Mouse (Mus musculus): ENCODE results near the gene Pigu.
A peak's percentile ranks its signal among the peaks of the same experiment; 100 is the strongest.

The Pigu gene

GRCm38 (mm10) chr2:155287456-155288250 is 69.6 kb downstream of the Pigu start:
- no peak for DNase-seq (ENCODE audit: low spot score)

DNA sequence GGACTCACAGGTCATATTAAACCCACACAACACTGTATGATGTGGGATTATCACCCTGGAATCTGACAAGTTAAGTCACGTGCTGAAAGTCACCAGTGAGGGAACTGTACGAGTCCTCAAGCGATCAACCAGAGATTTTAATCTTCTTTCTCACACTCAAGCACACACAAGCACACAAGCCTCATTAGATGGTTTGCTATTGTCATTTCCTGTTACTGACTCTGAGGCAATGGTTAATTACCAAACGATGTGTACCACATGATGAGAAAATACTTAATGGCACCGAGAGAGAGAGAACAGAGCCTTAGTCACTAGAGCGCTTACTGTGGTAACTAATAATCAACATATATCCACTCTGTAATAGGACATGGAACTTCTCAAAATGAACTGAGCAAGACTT is 71.5 kb downstream of the Pigu start:
- DNase-seq (ENCODE audit: low spot score), result no peak

- DNase-seq (ENCODE audit: low spot score), result no peak
Measured at GRCm38 (mm10) chr2:155284647-155285046, 72.6 kb downstream of the Pigu start.

GRCm38 (mm10) chr2:155283793-155284192 is 73.4 kb downstream of the Pigu start:
- DNase-seq (ENCODE audit: low spot score), result peak; percentile 74

GRCm38 (mm10) chr2:155280116-155280515 is 77.1 kb downstream of the Pigu start:
- no peak for DNase-seq (ENCODE audit: low spot score)

DNA sequence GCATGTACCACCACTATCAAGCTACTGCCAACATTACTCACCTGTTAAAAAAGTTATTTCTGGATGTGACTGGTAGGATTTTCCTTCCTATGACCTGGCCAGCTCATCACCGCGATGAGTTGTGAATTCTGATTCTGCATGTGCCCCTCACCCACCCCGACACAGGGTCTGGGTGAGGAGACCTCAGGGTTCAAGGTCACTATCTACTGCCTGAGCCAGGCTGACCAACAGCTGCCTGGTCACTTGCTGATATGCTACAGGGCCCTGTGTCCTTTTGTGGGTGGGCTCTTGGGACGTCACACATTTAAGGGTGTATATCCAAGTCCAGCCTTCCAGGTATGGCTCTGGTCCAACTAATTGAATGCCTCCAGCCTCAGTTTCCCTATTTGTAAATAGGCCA is 78.1 kb downstream of the Pigu start:
- DNase-seq (ENCODE audit: low spot score), result no peak

DNA sequence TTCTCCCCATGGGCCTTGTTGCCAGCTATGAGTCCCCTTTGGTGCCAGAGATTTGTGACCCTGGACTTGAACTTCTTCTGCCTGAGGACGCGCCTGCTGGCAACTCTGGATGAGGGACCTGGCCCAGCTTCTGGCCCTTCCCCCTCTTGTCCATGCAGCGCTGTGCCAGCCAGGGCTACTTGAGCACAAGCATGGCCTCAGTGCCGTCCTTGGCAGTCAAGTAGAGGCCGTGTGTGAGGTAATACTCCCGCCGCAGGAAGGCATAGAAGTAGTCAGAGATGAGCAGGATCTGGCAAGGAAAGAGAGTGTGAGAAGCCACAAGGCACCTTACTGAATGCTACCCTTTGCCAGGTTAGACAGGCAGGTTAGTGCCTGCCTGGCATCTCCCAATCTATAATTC is 78.9 kb downstream of the Pigu start:
- peak; percentile 71 for DNase-seq (ENCODE audit: low spot score)

DNA sequence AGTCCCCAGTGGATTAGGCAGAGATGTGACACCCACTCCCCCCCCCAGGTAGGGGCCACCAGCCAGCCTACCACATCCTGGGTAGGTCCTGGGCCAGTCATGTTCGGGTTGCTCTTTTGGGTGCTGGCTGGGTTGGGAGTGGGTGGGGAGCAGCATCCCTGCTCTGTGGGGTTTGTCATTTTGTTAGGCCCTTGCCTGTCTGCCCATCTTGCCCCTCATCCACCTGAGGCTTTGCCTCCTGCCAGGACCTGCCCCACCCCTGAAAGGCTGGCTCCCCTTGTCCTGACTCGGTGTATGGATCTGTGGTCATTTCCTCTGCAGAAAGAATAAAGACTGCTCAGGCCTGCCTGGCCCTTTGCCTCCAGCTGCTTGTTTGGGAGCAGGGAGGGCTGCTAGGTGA is 79.5 kb downstream of the Pigu start:
- no peak for DNase-seq (ENCODE audit: low spot score)

DNA sequence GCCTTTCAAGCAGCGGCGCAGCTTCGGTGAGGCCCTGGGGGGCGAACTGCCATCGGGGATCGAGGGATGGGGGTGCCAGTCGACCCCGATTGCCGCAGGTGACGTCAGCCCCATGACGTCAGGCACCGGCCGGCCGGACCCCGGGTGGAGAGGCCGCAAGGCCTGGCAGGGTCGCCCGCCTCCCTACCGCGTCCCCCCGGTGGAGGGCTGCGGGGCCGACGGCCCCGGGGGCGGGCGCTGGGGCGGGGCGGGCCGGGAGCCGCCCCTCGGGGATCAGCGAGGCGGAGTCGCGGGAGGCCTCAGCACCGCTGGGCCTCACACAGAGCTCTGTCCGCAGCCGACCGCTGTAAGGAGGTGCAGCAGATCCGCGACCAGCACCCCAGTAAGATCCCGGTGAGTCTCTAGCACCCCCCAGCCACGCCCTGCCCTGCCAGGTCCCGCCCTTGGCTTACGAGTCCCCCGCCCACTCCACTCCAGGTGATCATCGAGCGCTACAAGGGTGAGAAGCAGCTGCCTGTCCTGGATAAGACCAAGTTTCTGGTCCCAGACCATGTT is 80.5 kb downstream of the Pigu start:
- DNase-seq (ENCODE audit: low spot score), result peak; percentile 57

DNA sequence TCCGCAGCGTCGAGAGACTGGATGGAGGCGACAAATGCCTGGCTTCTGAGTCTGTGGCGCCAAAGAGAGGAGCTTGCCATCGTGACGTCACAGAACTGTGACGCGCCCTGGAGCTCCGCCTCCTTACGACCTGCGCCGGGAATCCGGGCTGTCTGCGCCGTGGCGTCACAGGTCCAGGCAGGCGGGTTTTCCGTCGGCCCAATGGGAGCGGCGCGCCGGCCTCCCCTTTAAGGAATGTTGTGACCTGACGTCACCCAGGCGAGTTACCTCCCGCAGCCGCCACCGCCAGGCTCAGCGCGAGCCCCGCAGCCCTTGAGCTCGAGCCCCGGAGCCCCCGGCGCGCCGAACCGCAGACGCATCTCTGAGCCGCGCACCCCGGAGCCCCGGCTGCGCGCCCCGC is 81.0 kb downstream of the Pigu start, which contains the start of gene Map1lc3a:
Gene Map1lc3a, plus strand, starts transcription at position 103 of the 400 bp plus-strand sequence.
- DNase-seq (ENCODE audit: low spot score), result peak; percentile 94

DNA sequence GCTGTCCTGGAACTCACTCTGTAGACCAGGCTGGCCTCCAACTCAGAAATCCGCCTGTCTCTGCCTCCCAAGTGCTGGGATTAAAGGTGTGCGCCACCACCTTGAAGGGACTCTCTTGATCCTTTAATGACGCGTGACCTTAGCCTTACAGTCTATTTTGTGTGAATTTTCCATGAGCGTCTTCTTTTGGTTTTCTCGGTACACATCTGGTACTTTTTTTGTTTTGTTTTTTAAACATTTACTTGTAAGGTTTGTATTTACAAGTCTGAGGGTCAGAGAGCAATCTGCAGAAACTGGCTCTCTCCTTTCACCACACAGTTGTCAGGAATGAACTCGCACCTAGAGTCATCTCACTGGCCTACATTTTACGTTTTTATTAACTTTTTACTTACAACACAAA is 83.6 kb downstream of the Pigu start:
- DNase-seq (ENCODE audit: low spot score), result no peak

- no peak for DNase-seq (ENCODE audit: low spot score)
Measured at GRCm38 (mm10) chr2:155272396-155273170, 84.6 kb downstream of the Pigu start.

DNA sequence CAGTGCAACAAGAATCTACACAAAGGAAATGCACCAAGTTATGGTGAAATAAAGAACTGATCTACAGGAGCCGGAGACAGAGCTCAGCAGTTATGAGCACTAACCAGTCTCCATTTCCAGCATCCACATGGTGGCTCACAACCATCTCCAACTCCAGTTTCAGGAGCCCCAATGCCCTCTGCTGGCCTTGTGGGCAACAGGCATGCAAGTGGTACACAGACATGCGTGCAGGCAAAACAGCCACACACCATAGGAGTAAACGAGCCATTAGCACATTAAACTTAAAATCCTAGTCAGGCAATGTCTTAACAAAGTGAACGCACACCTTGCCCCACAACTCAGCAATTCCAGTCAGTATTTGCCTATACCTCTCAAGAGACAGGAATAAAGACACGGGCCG is 85.3 kb downstream of the Pigu start:
- DNase-seq (ENCODE audit: low spot score), result no peak

- DNase-seq (ENCODE audit: low spot score), result no peak
Measured at GRCm38 (mm10) chr2:155266896-155267295, 90.3 kb downstream of the Pigu start.

- no peak for DNase-seq (ENCODE audit: low spot score)
Measured at GRCm38 (mm10) chr2:155265526-155265925, 91.7 kb downstream of the Pigu start.

GRCm38 (mm10) chr2:155249588-155249987 is 107.6 kb downstream of the Pigu start:
- DNase-seq (ENCODE audit: low spot score), result no peak

DNA sequence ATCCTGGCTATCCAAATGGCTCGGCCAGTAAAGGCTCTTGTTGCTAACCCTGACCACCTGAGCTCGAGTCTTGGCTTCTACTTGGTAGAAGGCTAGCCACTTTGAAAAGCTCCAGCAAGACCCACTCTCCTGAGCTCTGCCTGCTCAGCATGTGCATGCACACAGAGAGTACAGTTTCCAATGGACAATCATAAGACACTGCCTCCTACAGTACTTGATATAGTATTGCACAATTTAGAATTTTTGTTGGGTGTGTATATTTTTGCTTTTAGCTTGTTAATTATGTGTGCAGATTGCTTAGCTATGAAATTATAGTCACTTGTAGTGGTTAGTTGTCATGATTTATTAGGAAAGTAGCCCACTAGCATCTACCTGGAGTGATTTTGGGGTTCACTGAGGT is 108.5 kb downstream of the Pigu start:
- DNase-seq (ENCODE audit: low spot score), result no peak

DNA sequence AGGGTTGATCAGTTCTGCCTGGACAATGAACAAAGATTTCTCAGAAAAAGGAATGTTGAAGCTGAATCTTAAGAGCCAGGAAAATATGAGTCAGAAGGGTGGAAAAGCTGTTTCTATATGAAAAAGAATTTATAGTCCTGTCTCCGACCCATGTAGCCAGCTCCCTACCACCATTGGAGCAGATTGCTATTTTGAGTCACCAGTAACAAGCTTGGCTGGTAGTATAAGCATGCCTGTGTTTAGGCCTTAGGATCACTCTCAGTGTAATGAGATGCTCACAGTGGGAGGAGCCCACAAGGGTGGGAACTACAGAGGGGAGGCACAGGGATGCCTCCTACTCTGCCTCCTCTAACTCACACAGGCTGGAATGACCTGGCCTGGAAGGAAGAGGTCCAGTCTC is 109.0 kb downstream of the Pigu start:
- no peak for DNase-seq (ENCODE audit: low spot score)

GRCm38 (mm10) chr2:155246231-155246630 is 111.0 kb downstream of the Pigu start:
- DNase-seq (ENCODE audit: low spot score), result no peak

- peak; percentile 79 for DNase-seq (ENCODE audit: low spot score)
Measured at GRCm38 (mm10) chr2:155242296-155242855, 114.9 kb downstream of the Pigu start.

GRCm38 (mm10) chr2:155240915-155241314 is 116.3 kb downstream of the Pigu start:
- peak; percentile 88 for DNase-seq (ENCODE audit: low spot score)

DNA sequence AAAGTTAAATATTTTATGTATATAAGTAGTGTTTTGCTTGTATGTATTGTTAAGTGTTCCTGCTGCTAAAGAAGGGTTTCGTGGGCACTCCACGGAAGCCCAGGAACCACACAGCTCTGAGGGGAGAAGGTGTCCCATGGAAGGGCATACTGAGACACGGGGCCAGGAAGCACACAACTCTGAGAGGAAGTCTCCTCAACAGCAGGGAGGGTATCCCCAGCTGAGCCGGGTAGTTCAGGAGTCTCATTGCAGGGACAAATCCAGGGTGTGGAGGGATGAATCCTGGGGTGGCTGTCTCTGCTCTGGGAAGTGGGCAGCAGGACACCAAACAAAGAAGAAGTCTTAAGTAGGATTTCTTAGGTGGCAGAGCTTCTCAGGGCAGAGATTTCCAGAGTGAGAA is 120.0 kb downstream of the Pigu start:
- DNase-seq (ENCODE audit: low spot score), result peak; percentile 38
